Mouse (Mus musculus) adrenal gland, adult 2 months (tissue): ENCODE results near the gene Tmco4. TPM values are rescaled to one million over a fixed set of nuclear protein-coding genes. Genes with fewer than 3 reads are reported as not detected.
A peak's percentile ranks its signal among the peaks of the same experiment; 100 is the strongest.

Experiments used
- DNase-seq: peaks from one replicate; pipeline ENCODE4 v3.0.0; 2021
- polyA plus RNA-seq: library from polyadenylated mRNA; depleted of rRNA; stranded (reverse); fragments of >200 nt; gene quantifications from 2 replicates; pipeline ENCODE4 v1.2.3, GENCODE M21; 2012; rRNA removed
- total RNA-seq, 2 experiments: library from RNA; stranded (reverse); gene quantifications; 2 replicates each; pipeline ENCODE4 v1.2.3; 2021

Gene Tmco4
- total and polyA plus RNA-seq, 3 experiments = 13.2 to 17.0 (median 15.4) TPM

- DNase-seq = peak; percentile 72
Measured at GRCm38 (mm10) chr4:139092356-139093195, 119.9 kb downstream of the Tmco4 start, which contains the start of gene Nbl1. Gene Nbl1 (minus strand): TSS chr4:139092993.

DNA sequence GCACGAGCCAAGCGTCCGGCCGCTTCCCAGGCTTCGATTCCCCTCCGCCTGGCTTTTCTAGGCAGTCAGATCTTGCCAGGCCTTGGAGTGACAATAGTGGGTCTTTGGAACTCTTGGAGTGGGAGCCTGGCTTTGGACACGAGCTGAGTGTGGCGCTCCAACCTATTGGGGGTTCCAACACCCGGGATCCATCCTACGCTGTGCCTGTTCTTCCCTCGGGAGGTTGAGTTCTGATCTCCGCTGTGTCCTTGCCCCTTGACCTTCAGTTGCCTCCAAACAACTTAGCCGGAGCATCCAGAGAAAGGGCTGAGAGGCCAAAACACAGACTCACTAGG is 120.5 kb downstream of the Tmco4 start:
- no peak for DNase-seq

- DNase-seq = peak; percentile 62
Measured at GRCm38 (mm10) chr4:139095406-139095805, 122.7 kb downstream of the Tmco4 start.

GRCm38 (mm10) chr4:139096201-139096600 is 123.5 kb downstream of the Tmco4 start:
- no peak for DNase-seq

GRCm38 (mm10) chr4:139100326-139100725 is 127.6 kb downstream of the Tmco4 start:
- DNase-seq = no peak

DNA sequence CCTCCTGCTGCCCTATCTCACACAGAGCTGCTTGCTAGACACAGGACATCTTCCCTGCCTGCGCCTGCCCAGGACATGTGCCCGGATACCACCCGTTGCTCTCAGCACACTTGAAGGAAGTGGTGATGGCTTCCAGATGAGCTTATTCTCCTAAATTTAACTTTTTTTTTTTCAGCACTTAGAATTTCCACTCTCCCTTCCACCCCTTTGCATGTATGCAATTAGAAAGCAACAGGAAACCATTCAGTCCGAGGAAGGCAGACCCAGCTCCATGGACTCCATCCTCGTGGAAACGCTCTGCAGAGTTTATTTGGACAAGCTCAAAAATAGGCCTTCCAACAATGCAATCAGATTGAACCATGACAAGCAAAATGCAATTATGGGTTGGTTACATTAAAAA is 128.9 kb downstream of the Tmco4 start:
- DNase-seq = no peak

DNA sequence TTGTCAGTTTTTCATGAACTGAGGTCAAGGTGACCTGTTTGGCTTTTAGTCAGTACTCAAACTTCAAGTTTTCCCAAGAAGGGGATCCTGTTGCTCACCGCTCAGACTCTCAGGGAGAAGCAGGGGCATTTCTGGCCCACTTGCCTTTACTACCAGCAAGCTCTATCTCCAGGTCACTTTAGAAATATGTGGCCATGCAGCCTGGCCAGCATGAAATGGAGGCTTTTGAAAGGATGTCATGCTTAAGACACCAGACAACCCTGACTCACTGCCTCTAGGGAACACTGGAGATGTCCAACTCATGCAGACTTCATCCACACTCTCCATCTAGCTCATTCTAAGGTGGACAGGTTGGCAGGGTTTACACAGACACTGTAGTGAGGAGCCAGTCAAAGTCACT is 132.8 kb downstream of the Tmco4 start:
- DNase-seq = no peak

Other genes with a start within 250 kb of the Tmco4 start
- under 1 TPM in 1 of 2 experiments, not detected in 1; 0.24 TPM for gene Pla2g2c, start 248.1 kb upstream of the Tmco4 start, total RNA-seq
- 0.30 and 0.32 TPM in 2 replicates for gene Pla2g2c, start 248.1 kb upstream of the Tmco4 start, polyA plus RNA-seq
- gene Ubxn10, start 235.7 kb upstream of the Tmco4 start, total RNA-seq = 1 to 10 TPM in 1 of 2 experiments, under 1 TPM in 1; 0.52 to 1.6 TPM
- gene Ubxn10, start 235.7 kb upstream of the Tmco4 start, polyA plus RNA-seq = 1.9 and 2.0 TPM in 2 replicates
- gene Pla2g2f, start 215.3 kb upstream of the Tmco4 start, total RNA-seq = 10 to 100 TPM; 20.6 to 34.4 TPM
- gene Pla2g2f, start 215.3 kb upstream of the Tmco4 start, polyA plus RNA-seq = 54.0 and 67.7 TPM in 2 replicates
- 1 to 10 TPM; 2.3 to 2.9 TPM for gene Pla2g2d, start 197.2 kb upstream of the Tmco4 start, total RNA-seq
- gene Pla2g2d, start 197.2 kb upstream of the Tmco4 start, polyA plus RNA-seq = 1.3 and 1.4 TPM in 2 replicates
- gene Pla2g5, start 109.4 kb upstream of the Tmco4 start, total RNA-seq = 10 to 100 TPM; 13.1 TPM
- gene Pla2g5, start 109.4 kb upstream of the Tmco4 start, polyA plus RNA-seq = 88.3 and 101 TPM in 2 replicates
- gene Gm13030, start 98.9 kb upstream of the Tmco4 start, total RNA-seq = not detected
- not detected in 2 replicates for gene Gm13030, start 98.9 kb upstream of the Tmco4 start, polyA plus RNA-seq
- 1 to 10 TPM; 1.4 to 4.6 TPM for gene Pla2g2e, start 94.9 kb upstream of the Tmco4 start, total RNA-seq
- 0.73 and 1.4 TPM in 2 replicates for gene Pla2g2e, start 94.9 kb upstream of the Tmco4 start, polyA plus RNA-seq
- 10 to 100 TPM in 1 of 2 experiments, 1 to 10 TPM in 1; 9.8 to 11.3 TPM for gene Otud3, start 58.9 kb upstream of the Tmco4 start, total RNA-seq
- gene Otud3, start 58.9 kb upstream of the Tmco4 start, polyA plus RNA-seq = 5.6 TPM in 2 replicates
- gene Rnf186, start 5.8 kb upstream of the Tmco4 start, total RNA-seq = not detected
- gene Rnf186, start 5.8 kb upstream of the Tmco4 start, polyA plus RNA-seq = 0.10 TPM in 1 of 2 replicates, not detected in the other
- under 1 TPM; 0.14 to 0.41 TPM for gene Htr6, start 102.7 kb downstream of the Tmco4 start, total RNA-seq
- gene Htr6, start 102.7 kb downstream of the Tmco4 start, polyA plus RNA-seq = 1.1 and 1.3 TPM in 2 replicates
- gene Nbl1, start 120.1 kb downstream of the Tmco4 start, total RNA-seq = 10 to 100 TPM; 44.0 to 64.4 TPM
- 135 and 182 TPM in 2 replicates for gene Nbl1, start 120.1 kb downstream of the Tmco4 start, polyA plus RNA-seq
- 100 to 1,000 TPM; 333 to 412 TPM for gene Minos1, start 158.2 kb downstream of the Tmco4 start, total RNA-seq
- 26.7 and 38.9 TPM in 2 replicates for gene Minos1, start 158.2 kb downstream of the Tmco4 start, polyA plus RNA-seq
- gene Capzb, start 220.0 kb downstream of the Tmco4 start, total RNA-seq = 100 to 1,000 TPM; 312 to 392 TPM
- gene Capzb, start 220.0 kb downstream of the Tmco4 start, polyA plus RNA-seq = 140 and 199 TPM in 2 replicates